In genomic region chr3:41960209-41960608, GRCm38 (mm10) we compare ENCODE assay signal across 25 mouse cellular contexts.
DNase-seq lines count a peak whose midpoint lies in the region; ATAC-seq and TF ChIP-seq lines count a peak whose summit lies in the region.
"Had no signal": no experiment of that assay in that cellular context is flagged by ENCODE, and none has a peak within 500 bp of the region (broad histone marks: within the 10 kb centered on the region; RNA-seq: fewer than 3 reads in every experiment).

No protein-coding gene starts in this region.

- ATAC-seq in kidney, postnatal 0 days (replicated peaks; ENCODE audit: low FRiP score, low read depth): no peak
- ATAC-seq in neural tube, embryonic 14.5 days (ENCODE audit: low read depth): peak; percentile 50
- ATAC-seq: activated CD4-positive, CD25-positive, alpha-beta regulatory T cell, adult 4 months; CD4-positive, CD25-positive, alpha-beta regulatory T cell, adult 4 months; forebrain, embryonic 13.5 days; forebrain, embryonic 15.5 days; forebrain, postnatal 0 days; Patski had no signal

- H3K27me3 ChIP-seq in kidney, postnatal 0 days (ENCODE audit: insufficient read depth, low read length): no peaks in the 10 kb centered on the region
- H3K27me3 ChIP-seq in limb, embryonic 10.5 days (ENCODE audit: low read depth, poor library complexity, severe bottlenecking): no peaks in the 10 kb centered on the region
- H3K27me3 ChIP-seq in neural tube, embryonic 14.5 days (ENCODE audit: control insufficient read depth, insufficient read depth, low read length): no peaks in the 10 kb centered on the region
- H3K27me3 ChIP-seq in cerebellum, adult 2 months (ENCODE audit: control insufficient read depth, insufficient read depth, low read length): no peaks in the 10 kb centered on the region
- H3K27me3 ChIP-seq: CH12.LX; embryonic facial prominence, embryonic 12.5 days; forebrain, embryonic 13.5 days; forebrain, embryonic 15.5 days had no signal

- H3K4me3 ChIP-seq in kidney, postnatal 0 days (replicated peaks; ENCODE audit: low read depth, low read length): no peak overlapping the region
- H3K4me3 ChIP-seq in limb, embryonic 10.5 days: no peak overlapping the region
- no peak overlapping the region for H3K4me3 ChIP-seq in neural tube, embryonic 14.5 days (ENCODE audit: low read depth, low read length)
- H3K4me3 ChIP-seq in cerebellum, adult 2 months (replicated peaks; ENCODE audit: insufficient read depth, low read depth, low read length): no peak overlapping the region
- H3K4me3 ChIP-seq: embryonic facial prominence, embryonic 10.5 days; embryonic facial prominence, embryonic 12.5 days; forebrain, embryonic 13.5 days; forebrain, embryonic 15.5 days had no signal

- no peaks in the 10 kb centered on the region for H3K36me3 ChIP-seq in kidney, postnatal 0 days (ENCODE audit: insufficient read depth, low read length)
- no peaks in the 10 kb centered on the region for H3K36me3 ChIP-seq in limb, embryonic 10.5 days
- H3K36me3 ChIP-seq in neural tube, embryonic 14.5 days (ENCODE audit: control insufficient read depth, insufficient read depth, low read length): no peaks in the 10 kb centered on the region
- H3K36me3 ChIP-seq: embryonic facial prominence, embryonic 10.5 days; embryonic facial prominence, embryonic 12.5 days; forebrain, embryonic 15.5 days; G1E had no signal

- WGBS in kidney, postnatal 0 days: 36% methylated on average over 2 of the region's 2 CpGs
- 53% methylated on average over 2 of the region's 2 CpGs for WGBS in limb, embryonic 10.5 days
- WGBS in neural tube, embryonic 14.5 days: 28% methylated on average over 2 of the region's 2 CpGs
- WGBS in cerebellum, adult 2 months: 32% methylated on average over 2 of the region's 2 CpGs

- TF ChIP-seq CTCF in kidney, postnatal 0 days (IDR thresholded peaks at IDR 0.05; ENCODE audit: low read depth): no peak
- no peak for TF ChIP-seq CTCF in cerebellum, adult 2 months (IDR thresholded peaks at IDR 0.05; ENCODE audit: borderline replicate concordance, insufficient read depth, low read depth, low read length)

- no peak overlapping the region for H3K27ac ChIP-seq in kidney, postnatal 0 days
- peak overlapping the region; percentile 36; the same call in 1 of the 2 replicates for H3K27ac ChIP-seq in limb, embryonic 10.5 days
- 0 out of 2 replicates have a peak overlapping the region, but pooled peaks have one; percentile 10 for H3K27ac ChIP-seq in neural tube, embryonic 14.5 days (ENCODE audit: low read depth, low read length)
- no peak overlapping the region for H3K27ac ChIP-seq in cerebellum, adult 2 months (ENCODE audit: insufficient read depth, low read length)
- H3K27ac ChIP-seq: embryonic facial prominence, embryonic 10.5 days; embryonic facial prominence, embryonic 12.5 days; forebrain, embryonic 13.5 days; forebrain, embryonic 15.5 days had no signal

- H3K4me1 ChIP-seq in kidney, postnatal 0 days (replicated peaks; ENCODE audit: insufficient read depth, low read length): no peaks in the 10 kb centered on the region
- H3K4me1 ChIP-seq in limb, embryonic 10.5 days: peaks cover 24% of the 10 kb centered on the region
- H3K4me1 ChIP-seq in neural tube, embryonic 14.5 days (ENCODE audit: control insufficient read depth, insufficient read depth, low read length): no peaks in the 10 kb centered on the region
- no peaks in the 10 kb centered on the region for H3K4me1 ChIP-seq in cerebellum, adult 2 months (ENCODE audit: control insufficient read depth, insufficient read depth, low read length)
- H3K4me1 ChIP-seq: embryonic facial prominence, embryonic 10.5 days; embryonic facial prominence, embryonic 12.5 days had no signal

- H3K4me2 ChIP-seq in kidney, postnatal 0 days (ENCODE audit: low read length): no peak overlapping the region
- H3K4me2 ChIP-seq in neural tube, embryonic 14.5 days (ENCODE audit: low read depth, low read length): no peak overlapping the region
- H3K4me2 ChIP-seq: embryonic facial prominence, embryonic 12.5 days; forebrain, embryonic 13.5 days; forebrain, embryonic 15.5 days had no signal

- TF ChIP-seq POLR2A in cerebellum, adult 2 months (IDR thresholded peaks at IDR 0.05; ENCODE audit: borderline replicate concordance, insufficient read depth, low read length): no peak

- H3K9ac ChIP-seq in kidney, postnatal 0 days (ENCODE audit: low read depth, low read length): no peak overlapping the region
- H3K9ac ChIP-seq in neural tube, embryonic 14.5 days (replicated peaks; ENCODE audit: low read depth, low read length): no peak overlapping the region
- H3K9ac ChIP-seq: embryonic facial prominence, embryonic 12.5 days; forebrain, embryonic 13.5 days; forebrain, embryonic 15.5 days; forebrain, postnatal 0 days had no signal

- peak; percentile 40 for DNase-seq in kidney, postnatal 0 days (ENCODE audit: low spot score)
- DNase-seq in kidney, adult 9 months: no peak
- DNase-seq in limb, embryonic 10.5 days (ENCODE audit: low spot score): no peak
- DNase-seq in adrenal gland, adult 18-20 months (ENCODE audit: low spot score in 2 of 2): no peak
- DNase-seq in cerebellum, adult 2 months: no peak
- DNase-seq: adrenal gland, adult 2 months; adrenal gland, postnatal 10 days; adrenal gland, postnatal 25 days; B cell, adult 2 months; cerebellum, adult 11 months; cerebellum, adult 18-20 months; cerebellum, adult 9-10 months; cerebellum, postnatal 10 days; cerebellum, postnatal 25 days; forebrain, postnatal 0 days had no signal

- no peaks in the 10 kb centered on the region for H3K9me3 ChIP-seq in kidney, postnatal 0 days (replicated peaks; ENCODE audit: low read length)
- H3K9me3 ChIP-seq in limb, embryonic 10.5 days (replicated peaks): no peaks in the 10 kb centered on the region
- H3K9me3 ChIP-seq in neural tube, embryonic 14.5 days (ENCODE audit: control insufficient read depth, low read length): no peaks in the 10 kb centered on the region
- H3K9me3 ChIP-seq: embryonic facial prominence, embryonic 10.5 days; embryonic facial prominence, embryonic 12.5 days; forebrain, embryonic 13.5 days; forebrain, embryonic 15.5 days; G1E had no signal

Comparison
In these comparisons a context has a peak if more than half of its experiments do, and no peak if none do; other contexts are left out.
1. H3K27ac ChIP-seq: peak in limb, embryonic 10.5 days (single experiment) and neural tube, embryonic 14.5 days (single experiment); none in kidney, postnatal 0 days (single experiment) and cerebellum, adult 2 months (single experiment).